Mouse (Mus musculus) gastrocnemius, postnatal 4 days (tissue): ENCODE results near the gene Nr2e3. TPM values are rescaled to one million over a fixed set of nuclear protein-coding genes. Genes with fewer than 3 reads are reported as not detected.
A peak's percentile ranks its signal among the peaks of the same experiment; 100 is the strongest.
"Not testable (repeated sequence)": the region's sequence is repeated elsewhere in the genome, so short reads cannot be mapped to it uniquely, and the experiment has no call there.

Source experiments
- DNase-seq, 2 experiments: peaks; one replicate each; pipeline ENCODE4 v3.0.0; 2021 to 2022; ENCODE audit warnings: low spot score in 2 of 2, mixed read lengths in 2 of 2
- long read RNA-seq, 2 experiments: library from polyadenylated mRNA; stranded (forward); transcript quantifications; one replicate each; pipeline ENCODE4 v2.0.0; 2021
- total RNA-seq, 2 experiments: library from RNA; stranded (reverse); gene quantifications; 2 replicates each; pipeline ENCODE4 v1.2.3; 2021

Gene Nr2e3
- total RNA-seq, result not detected
- long read RNA-seq, experiment 1, result 0 reads
- long read RNA-seq, experiment 2, result 0 reads

- no peak for DNase-seq
Observed at GRCm38 (mm10) chr9:59960559-59960958, at the start of gene Nr2e3. TSS of gene Nr2e3 (minus strand) at chr9:59960659.

DNA sequence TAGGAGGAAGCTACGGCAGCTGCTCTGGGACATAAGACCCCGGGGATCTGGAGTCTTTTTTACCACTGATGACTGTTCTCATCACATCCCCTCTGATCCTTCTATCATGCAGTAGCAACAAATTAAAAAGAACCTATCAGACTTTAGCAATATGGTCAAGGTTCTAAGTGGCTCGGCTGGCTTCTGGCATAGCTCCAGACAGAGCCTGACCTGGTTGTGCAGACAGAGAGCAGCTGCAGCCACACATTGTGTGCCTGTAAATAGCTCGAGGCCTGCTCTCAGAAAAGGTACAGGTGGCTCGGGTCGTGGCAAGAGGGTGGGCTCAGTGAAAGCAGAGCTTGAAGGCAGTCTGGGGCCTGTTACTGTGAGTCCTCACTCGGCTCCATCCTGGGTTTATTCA, 48.5 kb upstream of the Nr2e3 start:
- DNase-seq, result no peak

DNA sequence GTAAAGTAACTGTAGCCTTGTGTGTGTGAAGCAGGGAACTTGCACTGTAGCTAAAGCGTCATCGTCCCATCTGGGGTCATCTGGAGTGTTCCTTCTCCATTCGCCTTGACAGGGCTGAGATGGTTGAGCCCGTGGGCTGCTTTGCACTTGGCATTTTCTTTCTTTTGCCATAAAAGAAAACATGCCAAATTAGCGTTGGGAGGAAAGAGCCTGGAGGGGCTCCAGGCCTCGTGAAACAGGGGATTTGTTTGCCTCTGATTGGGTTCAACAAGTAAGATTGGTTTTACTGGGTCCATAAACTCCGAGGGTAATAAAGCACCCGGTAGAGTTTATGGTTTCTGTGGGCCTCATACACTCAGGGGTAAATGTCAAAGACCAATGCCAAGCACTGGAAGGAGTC, 41.9 kb upstream of the Nr2e3 start:
- DNase-seq, result no peak

GRCm38 (mm10) chr9:60001444-60001843, 41.0 kb upstream of the Nr2e3 start:
- no peak for DNase-seq

DNA sequence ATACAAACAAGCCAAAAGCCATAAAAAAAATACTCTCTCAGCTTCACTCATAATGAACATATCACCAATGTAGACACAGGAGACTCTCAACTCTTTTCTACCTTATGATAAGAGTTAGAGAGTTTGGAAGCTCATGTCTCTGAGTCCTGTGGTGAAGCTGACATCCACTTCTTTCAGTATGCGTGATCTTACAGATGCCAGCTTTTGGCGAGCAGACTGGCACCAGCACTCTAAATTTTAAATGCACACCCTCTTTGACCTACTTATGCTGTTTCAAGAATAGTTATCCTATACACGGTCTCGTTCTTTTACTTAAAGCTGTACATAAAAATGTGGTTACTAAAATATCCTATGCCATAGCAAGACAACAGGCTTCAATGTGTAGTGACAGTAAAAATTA, 37.3 kb upstream of the Nr2e3 start:
- DNase-seq, result no peak

DNA sequence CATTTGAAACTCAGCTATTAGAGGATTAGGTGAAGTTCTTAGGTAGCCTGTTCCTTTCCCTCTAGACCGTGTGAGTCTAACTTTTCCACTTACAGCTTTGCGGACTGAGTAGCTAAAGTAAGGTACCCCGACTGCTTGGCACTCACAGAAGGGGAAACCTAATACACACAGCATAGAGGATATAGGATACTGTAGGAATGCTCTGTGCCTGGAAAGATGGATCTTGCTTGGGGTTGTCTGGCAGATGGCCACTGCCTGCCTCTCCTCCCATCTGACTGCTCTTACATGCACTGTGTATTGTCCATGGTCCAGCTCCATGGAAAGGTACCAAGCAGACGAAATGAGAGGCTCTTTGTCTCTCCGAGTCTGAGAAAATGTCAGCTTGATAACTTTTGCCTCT, 30.9 kb upstream of the Nr2e3 start:
- no peak for DNase-seq

DNA sequence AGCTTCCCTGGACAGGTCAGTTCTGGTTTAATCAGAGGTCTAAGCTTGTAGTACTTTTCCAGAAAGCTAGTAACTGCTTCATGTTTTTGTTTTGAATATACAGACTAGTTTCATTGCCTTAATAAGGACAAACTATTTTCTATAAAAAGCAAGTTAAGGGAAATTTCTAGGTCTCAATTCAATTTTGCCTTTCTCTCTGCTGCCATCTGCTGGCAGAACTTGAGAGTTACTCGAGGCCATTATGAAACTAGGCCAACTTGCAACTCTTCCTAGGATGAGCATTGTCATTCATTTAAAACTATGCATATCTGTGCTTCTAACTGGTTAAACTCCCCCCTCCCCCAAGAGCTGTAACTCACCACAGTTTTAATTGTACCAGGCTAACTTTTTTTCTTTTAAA, 29.4 kb upstream of the Nr2e3 start:
- DNase-seq, result peak in 1 of 2 experiments; percentile 61

DNA sequence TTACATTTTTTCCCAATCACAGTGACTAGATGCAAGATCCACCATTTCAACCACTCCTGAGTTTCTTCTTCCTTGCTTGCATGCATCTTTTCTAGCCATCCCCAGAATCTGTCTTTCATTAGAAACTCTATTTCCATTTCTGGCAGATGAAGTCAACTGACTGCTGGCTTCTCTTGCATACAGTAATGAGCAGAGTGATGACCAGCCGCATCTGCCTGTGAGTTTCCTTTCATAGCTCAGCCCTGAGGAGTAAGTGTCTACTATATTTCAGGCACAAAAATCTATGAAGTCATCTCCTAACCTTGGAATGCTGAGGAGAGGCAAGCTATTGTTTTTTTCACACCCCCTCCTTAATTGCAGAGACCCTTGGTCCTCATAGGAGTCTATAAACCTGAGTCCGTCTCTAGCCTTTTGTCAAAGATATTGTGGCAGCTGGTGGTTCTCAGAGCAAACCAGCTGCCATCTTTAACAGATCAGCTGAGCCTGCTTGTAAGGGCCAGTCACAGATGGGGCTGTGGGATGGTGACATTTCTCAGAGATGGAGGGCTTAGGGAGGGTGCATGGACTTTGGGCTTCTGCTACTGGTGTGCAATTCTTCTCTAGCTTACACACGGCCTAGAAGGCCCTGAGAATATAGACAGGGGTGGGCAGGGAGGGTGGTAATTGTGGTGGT, 25.6 kb upstream of the Nr2e3 start:
- DNase-seq, result no peak

DNA sequence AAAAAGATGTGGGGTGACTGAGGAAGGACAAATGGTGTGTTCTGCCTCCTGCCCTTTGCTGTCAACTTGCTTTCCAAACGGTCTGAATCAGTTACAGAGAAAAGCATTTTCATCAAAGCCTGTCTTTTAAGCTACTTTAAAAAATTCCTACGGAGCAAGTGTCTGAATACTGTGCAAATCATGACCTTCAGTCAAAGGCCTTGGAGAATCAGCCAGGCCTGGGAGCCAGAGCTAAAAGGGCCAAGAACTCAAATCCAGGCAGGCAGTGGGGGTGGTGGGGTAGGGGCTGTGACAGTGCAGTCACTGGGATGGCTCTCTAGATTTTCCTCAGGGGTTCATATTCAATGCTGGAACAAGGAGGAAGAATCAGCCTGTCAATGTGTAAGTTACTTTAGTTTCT, 20.7 kb upstream of the Nr2e3 start:
- DNase-seq, result no peak

- DNase-seq, result no peak
Observed at GRCm38 (mm10) chr9:59971263-59971662, 10.8 kb upstream of the Nr2e3 start.

- peak; percentile 36 to 56 for DNase-seq
Observed at GRCm38 (mm10) chr9:59969383-59969782, 8.9 kb upstream of the Nr2e3 start.

GRCm38 (mm10) chr9:59965046-59965445, 4.6 kb upstream of the Nr2e3 start:
- DNase-seq, result no peak

- no peak for DNase-seq
Observed at GRCm38 (mm10) chr9:59964367-59964766, 3.9 kb upstream of the Nr2e3 start.

- no peak for DNase-seq
Observed at GRCm38 (mm10) chr9:59961201-59961955, 919 bp upstream of the Nr2e3 start.

DNA sequence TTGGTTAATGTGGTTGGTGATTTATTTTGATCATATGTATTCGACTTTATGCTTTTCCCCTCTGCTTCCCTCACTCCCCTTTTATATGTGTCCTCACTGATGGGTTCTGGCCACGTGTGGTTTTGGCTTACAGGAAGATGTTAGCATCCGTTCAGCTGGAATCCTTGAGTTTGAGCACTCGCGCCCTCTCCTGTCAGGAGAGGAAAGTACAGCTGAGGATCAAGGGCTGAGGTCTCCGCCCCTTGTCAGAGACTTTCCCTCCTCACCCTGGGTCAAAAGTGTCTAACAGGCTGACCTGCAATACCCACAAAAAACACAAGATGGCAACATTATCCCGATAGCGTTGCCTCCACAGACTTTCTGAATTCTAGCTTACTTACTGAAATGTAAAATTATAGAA, 1.2 kb downstream of the Nr2e3 start:
- DNase-seq, result peak; percentile 71 to 84

GRCm38 (mm10) chr9:59958115-59958514, 2.3 kb downstream of the Nr2e3 start:
- not testable (repeated sequence) for DNase-seq

- DNase-seq, result no peak
Observed at GRCm38 (mm10) chr9:59956496-59956895, 4.0 kb downstream of the Nr2e3 start.

GRCm38 (mm10) chr9:59955692-59956091, 4.8 kb downstream of the Nr2e3 start:
- DNase-seq, result no peak

- DNase-seq, result no peak
Observed at GRCm38 (mm10) chr9:59955199-59955598, 5.3 kb downstream of the Nr2e3 start.

GRCm38 (mm10) chr9:59953556-59953955, 6.9 kb downstream of the Nr2e3 start:
- no peak for DNase-seq

GRCm38 (mm10) chr9:59952515-59953070, 7.9 kb downstream of the Nr2e3 start:
- no peak for DNase-seq

DNA sequence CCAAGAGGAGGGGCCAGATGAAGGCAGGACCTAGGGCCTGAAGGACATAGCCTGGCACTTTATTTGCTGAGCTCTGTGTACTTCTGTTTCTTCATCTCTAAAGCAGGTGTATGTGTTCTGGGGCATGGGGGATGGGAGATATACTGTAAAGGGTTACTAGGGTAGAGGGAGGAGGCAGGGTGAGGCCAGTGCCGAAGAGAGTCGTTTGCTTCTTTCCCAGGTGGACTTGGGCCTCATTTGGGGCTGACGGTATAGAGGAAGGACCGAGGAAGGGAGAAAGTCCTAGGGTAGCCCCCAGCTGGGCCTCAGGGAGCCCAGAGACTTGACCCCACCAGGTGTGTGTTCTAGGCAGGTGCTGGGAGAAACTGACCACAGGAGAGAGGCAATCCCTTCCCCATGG, 8.5 kb downstream of the Nr2e3 start:
- no peak for DNase-seq
